Mouse (Mus musculus) testis, adult 2 months (tissue): Measurements from ENCODE around the gene Vkorc1. TPM values are rescaled to one million over a fixed set of nuclear protein-coding genes. Genes with fewer than 3 reads are reported as not detected.

Experiments used
- H3K27ac ChIP-seq: fragments of 200-500 bp; 2 replicates; pipeline ENCODE4 v1.5.1; 2012; ENCODE audit warnings: low read depth, low read length; ENCODE audit not compliant: control insufficient read depth, insufficient read depth
- H3K27me3 ChIP-seq: fragments of 200-500 bp; 2 replicates; pipeline ENCODE4 v1.6.1; 2012; ENCODE audit warnings: mild to moderate bottlenecking, low read length, moderate library complexity; ENCODE audit not compliant: control insufficient read depth, insufficient read depth
- H3K36me3 ChIP-seq: fragments of 200-500 bp; 2 replicates; pipeline ENCODE4 v1.6.1; 2012; ENCODE audit warnings: mild to moderate bottlenecking, low read length; ENCODE audit not compliant: control insufficient read depth, insufficient read depth
- H3K4me1 ChIP-seq: fragments of 200-500 bp; 2 replicates; pipeline ENCODE4 v1.6.1; 2012; ENCODE audit warnings: low read length; ENCODE audit not compliant: control insufficient read depth, insufficient read depth
- H3K4me3 ChIP-seq: fragments of 200-500 bp; 2 replicates; pipeline ENCODE4 v1.5.1; 2012; ENCODE audit warnings: low read depth, mild to moderate bottlenecking, low read length, moderate library complexity, mixed read lengths; ENCODE audit not compliant: control insufficient read depth
- CTCF ChIP-seq: fragments of 200-500 bp; IDR thresholded peaks from 2 replicates; pipeline ENCODE4 v1.5.1; 2012; ENCODE audit warnings: low read depth, mild to moderate bottlenecking, inconsistent platforms, low read length, moderate library complexity; ENCODE audit not compliant: control insufficient read depth, insufficient read depth, insufficient replicate concordance
- POLR2A ChIP-seq: fragments of 200-500 bp; IDR thresholded peaks from 2 replicates; pipeline ENCODE4 v1.6.1; 2012; ENCODE audit warnings: low read depth, mild to moderate bottlenecking, inconsistent platforms, low read length, moderate library complexity; ENCODE audit not compliant: control insufficient read depth
- polyA plus RNA-seq: library from polyadenylated mRNA; depleted of rRNA; stranded (reverse); fragments of >200 nt; gene quantifications from 2 replicates; pipeline ENCODE4 v1.2.3, GENCODE M21; 2012

The Vkorc1 gene
- polyA plus RNA-seq, 1 experiment: 39.0 TPM

DNA sequence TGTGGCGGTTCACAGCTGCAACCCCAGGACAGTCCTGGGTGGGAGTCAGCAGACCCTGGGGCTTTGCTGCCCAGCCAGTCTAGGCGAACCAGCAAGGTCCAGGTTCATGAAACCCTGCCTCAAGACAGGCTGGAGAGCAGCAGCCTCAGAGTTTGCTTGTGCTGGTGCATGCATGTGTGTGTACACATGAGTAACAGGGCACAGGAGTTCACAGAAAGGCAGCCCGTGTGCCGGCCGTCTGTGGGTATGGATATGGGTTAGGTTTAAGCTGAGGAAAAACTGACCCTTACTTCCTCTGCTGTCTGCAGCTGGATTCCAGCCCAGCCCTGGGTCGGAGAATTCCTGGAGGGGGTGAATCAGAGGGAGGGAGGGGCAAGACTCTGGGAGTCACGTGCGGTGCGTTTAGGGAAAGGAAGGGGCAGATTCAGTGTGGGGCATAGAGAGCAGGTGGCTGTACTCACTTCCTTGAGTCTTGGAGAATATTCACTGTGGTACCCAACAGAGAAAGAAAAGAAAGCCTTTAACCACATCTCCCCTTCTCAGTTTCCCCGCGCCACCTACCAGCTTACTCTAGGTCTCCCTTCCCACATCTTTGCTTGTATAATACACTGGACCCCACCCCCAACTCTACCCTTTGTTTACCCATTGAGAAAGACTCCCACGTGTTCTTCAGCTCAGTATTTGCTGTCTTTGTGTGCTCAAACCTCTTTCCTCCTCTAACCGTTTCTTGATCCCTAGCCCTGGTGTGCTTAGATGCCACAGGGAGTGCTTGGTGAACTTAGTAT is 36.1 kb upstream of the Vkorc1 start:
- H3K27ac ChIP-seq: no peak overlapping the region
- H3K4me1 ChIP-seq: peaks cover 25% of the 10 kb centered on the region
- no peak overlapping the region for H3K4me3 ChIP-seq
- H3K36me3 ChIP-seq: no peaks in the 10 kb centered on the region
- H3K27me3 ChIP-seq: no peaks in the 10 kb centered on the region
- TF ChIP-seq POLR2A: no peak

DNA sequence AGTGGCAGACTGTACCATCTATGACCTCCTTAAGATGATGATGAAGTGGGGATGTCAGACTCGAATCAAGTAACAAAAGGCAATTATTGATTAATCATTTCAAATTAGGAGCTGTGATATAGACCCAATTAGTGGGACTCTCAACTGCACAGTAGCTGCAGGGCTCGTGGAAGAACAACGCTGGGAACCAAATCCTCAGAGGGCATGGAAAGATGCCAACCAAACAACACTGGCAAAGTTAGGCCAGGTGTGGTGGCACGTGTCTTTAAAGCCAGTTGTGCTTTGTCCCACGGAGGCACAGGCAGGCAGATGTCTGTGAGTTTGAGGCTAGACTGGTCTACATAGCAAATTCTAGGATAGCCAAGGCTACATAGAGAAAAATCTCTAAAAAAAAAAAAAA is 35.2 kb upstream of the Vkorc1 start:
- TF ChIP-seq POLR2A: no peak
- Histone ChIP-seq H3K4me3 (no peak overlapping the region), H3K4me1 (peaks cover 18% of the 10 kb centered on the region), H3K27ac (no peak overlapping the region), H3K27me3 (no peaks in the 10 kb centered on the region), H3K36me3 (peaks cover 2% of the 10 kb centered on the region; the same call in 1 of the 2 replicates)

DNA sequence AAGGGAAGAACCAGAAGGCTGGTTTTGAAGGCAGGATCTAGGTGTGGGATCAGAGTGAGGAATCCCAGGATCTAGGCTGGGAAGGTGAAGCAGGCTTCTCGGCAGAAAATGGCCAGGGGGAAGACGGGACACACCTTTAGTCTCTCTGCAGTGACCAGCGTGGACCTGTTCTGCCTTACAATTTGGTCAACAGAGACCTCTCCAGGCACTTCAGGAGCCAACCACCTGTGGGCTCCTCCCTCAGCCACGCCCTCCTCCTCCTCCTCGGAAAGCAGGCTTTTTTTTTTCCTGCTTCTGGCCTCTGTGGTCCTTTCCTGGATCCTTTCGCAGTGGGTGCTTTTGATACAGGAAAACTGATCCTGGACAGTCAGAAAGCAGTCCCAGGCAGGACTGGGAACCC is 34.5 kb upstream of the Vkorc1 start, which contains the start of gene Prss8:
Gene Prss8 (minus strand): TSS at position 182 of the 400 bp plus-strand sequence.
- Histone ChIP-seq H3K36me3 (peaks cover 2% of the 10 kb centered on the region; the same call in 1 of the 2 replicates), H3K27ac (no peak within 1 kb of the TSS), H3K4me3 (peak within 1 kb of the TSS; percentile 4; the same call in 1 of the 2 replicates), H3K27me3 (no peaks in the 10 kb centered on the region), H3K4me1 (peaks cover 14% of the 10 kb centered on the region)
- TF ChIP-seq POLR2A (no peak), CTCF (no peak)

DNA sequence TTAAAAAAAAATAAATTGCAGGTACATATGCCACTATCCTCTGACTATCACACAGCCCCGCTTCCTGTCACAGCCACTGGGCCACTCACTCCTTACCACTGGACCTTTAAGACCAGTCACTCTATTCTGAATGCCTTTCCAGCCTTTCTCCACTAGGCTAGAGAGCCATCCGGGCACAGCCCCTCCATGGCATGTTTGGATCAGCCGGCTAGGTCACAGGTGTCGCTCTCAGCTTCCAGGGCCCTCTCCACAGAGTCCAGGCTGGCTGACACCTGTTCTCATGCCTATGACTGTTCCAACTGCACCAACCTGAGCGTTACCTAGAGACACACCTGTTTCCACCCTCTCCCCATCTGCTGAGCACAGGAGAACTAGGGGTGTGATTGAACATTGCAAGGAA is 33.2 kb upstream of the Vkorc1 start:
- H3K36me3 ChIP-seq: peaks cover 2% of the 10 kb centered on the region
- TF ChIP-seq CTCF (no peak), POLR2A (no peak)
- no peak overlapping the region for H3K27ac ChIP-seq
- H3K27me3 ChIP-seq: no peaks in the 10 kb centered on the region
- no peak overlapping the region for H3K4me3 ChIP-seq
- H3K4me1 ChIP-seq: peaks cover 18% of the 10 kb centered on the region

DNA sequence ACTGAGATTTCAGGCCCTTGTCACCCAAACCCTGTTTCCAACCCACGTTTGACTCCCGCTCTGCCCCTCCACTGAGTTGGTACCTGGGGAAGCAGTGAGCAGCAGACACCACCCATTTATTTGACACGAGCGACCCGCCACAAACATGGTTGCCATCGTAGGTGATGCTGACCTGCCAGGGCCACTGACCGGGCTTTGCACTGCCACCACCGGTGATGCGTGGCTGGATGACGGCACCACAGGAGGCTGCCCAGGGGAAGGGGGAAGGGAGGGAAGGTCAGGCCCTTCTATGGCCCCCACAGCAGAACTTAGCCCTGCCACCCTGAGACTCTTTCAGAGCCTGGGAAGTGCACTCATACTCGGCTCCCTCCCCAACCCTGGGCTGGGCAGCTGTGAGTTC is 32.3 kb upstream of the Vkorc1 start:
- no peak for TF ChIP-seq CTCF
- H3K27ac ChIP-seq: no peak overlapping the region
- H3K4me3 ChIP-seq: no peak overlapping the region
- H3K4me1 ChIP-seq: peaks cover 19% of the 10 kb centered on the region
- peaks cover 2% of the 10 kb centered on the region for H3K36me3 ChIP-seq
- H3K27me3 ChIP-seq: no peaks in the 10 kb centered on the region

DNA sequence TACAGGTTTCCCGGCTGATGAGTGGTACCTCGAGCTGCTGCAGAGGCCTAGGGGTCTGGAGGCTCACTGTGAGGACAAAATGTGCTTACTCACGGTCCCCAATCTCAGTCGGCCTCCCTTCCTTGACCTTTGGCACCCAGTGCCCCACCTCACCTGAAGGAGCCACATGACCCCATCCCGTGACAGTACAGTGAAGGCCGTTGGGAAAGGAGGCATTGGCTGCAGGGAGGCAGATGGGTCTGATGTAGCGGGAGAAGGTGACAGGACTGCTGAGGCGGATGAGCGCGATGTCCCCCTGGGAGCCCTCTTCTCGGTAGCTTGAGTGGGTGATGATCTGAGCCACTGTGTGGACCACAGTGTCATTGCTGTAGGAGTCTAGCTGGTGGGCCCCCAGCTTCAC is 31.4 kb upstream of the Vkorc1 start:
- peaks cover 2% of the 10 kb centered on the region for H3K36me3 ChIP-seq
- no peak overlapping the region for H3K27ac ChIP-seq
- TF ChIP-seq CTCF (no peak), POLR2A (no peak)
- no peak overlapping the region for H3K4me3 ChIP-seq
- peaks cover 19% of the 10 kb centered on the region for H3K4me1 ChIP-seq
- H3K27me3 ChIP-seq: no peaks in the 10 kb centered on the region

DNA sequence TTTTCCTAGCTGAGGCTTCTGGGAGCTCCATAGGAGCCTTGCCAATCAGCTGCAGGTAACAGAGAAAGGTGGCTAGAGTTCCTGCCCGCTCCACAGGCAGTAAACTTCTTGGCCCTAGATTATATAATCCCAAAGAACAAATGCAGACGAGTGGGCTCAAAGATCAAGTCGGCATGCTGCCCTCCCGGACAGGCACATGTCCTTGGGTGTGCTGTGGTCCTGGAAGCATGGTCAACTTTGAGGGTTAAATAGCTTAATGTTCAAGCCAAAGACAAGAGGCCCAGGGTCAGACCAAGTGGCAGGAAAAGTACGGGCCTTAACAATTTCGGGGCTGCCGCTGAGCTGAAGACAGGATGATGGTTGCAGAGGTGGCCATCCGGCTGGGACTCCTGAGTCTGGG is 30.6 kb upstream of the Vkorc1 start:
- no peak for TF ChIP-seq POLR2A
- no peak for TF ChIP-seq CTCF
- Histone ChIP-seq H3K27ac (no peak overlapping the region), H3K4me3 (no peak overlapping the region), H3K36me3 (peaks cover 2% of the 10 kb centered on the region), H3K4me1 (peaks cover 19% of the 10 kb centered on the region), H3K27me3 (no peaks in the 10 kb centered on the region)

DNA sequence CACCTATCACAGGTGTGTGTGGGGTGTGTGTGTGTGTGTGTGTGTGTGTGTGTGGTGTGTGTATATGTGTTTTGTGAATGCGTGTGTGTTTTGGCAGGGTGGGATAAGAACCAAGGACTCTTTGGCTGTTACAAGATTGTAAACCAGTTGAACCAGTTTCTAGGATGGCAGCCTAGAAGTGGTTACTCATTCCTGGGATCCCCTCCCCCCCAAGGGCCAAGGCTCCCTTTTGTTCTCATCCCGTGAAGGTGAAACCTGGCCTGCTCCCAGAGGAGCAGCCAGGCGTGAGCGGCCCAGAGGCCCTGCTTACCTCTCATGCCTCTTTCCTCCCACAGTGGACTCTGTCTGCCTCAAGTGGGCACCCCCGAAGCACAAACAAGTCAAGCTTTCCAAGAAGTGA is 29.8 kb upstream of the Vkorc1 start:
- TF ChIP-seq POLR2A (no peak), CTCF (no peak)
- H3K4me1 ChIP-seq: peaks cover 18% of the 10 kb centered on the region
- H3K27ac ChIP-seq: no peak overlapping the region
- H3K27me3 ChIP-seq: no peaks in the 10 kb centered on the region
- no peak overlapping the region for H3K4me3 ChIP-seq
- H3K36me3 ChIP-seq: peaks cover 2% of the 10 kb centered on the region
